Mouse (Mus musculus): ENCODE measurements around the gene Ascc1.
A peak's percentile ranks its signal among the peaks of the same experiment; 100 is the strongest.

Ascc1 gene

DNA sequence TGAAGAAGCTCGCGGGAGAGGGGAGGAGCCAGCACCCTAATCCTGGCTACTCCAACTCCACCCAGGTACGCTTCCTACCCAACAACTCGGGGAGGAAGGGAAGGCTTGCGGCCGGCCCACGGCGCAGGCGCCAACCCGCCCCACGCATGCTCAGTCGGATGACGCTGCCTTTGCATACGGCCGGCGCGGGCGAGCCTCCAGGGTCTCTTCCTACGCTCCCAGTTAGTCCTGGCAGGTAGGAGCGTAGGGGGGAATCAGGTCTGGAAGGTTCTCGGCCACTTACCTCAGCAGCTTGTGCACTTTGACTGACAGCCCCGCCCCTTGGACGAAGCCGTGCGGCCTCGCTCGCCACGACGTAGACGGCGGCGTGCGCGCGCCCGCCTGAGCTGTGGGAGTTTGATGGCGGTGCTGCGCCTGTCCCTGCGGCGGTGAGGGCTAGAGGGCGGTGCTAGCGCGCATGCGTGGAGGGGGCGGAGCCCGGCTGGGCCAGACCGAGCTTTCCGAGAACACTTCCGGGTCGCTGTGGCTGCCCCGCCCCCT is at the start of gene Ascc1, which contains the start of gene Anapc16:
Gene Ascc1, plus strand, starts transcription at position 133 of the 540 bp plus-strand sequence.
Gene Anapc16, minus strand, starts transcription at position 463 of the 540 bp plus-strand sequence.
- DNase-seq (ENCODE audit: low spot score in 2 of 2): peak; percentile 96

DNA sequence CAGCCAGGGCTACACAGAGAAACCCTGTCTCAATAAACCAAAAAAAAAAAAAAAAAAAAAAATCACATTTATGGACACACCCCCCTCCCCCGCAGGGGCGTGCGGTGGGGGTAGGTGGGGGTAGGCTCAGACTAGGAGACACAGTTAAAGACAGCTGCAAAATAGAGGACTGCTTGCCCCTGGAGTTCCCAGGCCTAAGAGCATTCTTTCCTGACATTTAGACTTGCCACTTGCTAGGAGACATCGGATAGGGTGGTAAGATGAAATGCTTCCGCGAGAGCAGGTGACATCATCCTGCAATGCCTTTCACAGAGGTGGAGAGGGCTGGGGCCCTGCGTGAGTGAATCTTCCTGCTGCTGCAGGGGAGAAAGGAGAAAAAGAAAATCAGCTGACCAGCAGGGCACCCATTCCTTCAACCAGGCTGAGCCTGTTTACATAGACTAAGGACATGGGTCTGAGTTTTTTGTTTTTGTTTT is 49.0 kb upstream of the Ascc1 start:
- no peak for DNase-seq (ENCODE audit: low spot score in 2 of 2)

DNA sequence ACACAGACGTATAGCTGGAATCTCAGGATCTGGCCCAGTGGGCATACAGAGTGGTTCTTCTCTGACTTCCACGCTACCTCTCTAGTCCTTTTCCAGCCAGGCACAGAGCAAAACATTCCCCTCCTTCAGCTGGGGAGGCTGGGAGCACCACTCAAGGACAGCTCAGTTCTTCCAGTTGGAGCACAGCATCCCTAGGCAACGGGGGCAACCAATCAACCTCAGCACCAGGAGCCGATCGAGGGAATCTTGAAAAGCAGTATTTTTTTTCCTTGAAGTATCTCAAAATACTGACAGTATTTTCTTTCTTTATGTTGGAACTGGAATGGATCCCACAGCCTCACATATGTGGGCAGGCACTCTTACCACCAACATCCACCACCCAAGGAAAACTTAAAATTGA is 45.9 kb upstream of the Ascc1 start:
- no peak for DNase-seq (ENCODE audit: low spot score in 2 of 2)

DNA sequence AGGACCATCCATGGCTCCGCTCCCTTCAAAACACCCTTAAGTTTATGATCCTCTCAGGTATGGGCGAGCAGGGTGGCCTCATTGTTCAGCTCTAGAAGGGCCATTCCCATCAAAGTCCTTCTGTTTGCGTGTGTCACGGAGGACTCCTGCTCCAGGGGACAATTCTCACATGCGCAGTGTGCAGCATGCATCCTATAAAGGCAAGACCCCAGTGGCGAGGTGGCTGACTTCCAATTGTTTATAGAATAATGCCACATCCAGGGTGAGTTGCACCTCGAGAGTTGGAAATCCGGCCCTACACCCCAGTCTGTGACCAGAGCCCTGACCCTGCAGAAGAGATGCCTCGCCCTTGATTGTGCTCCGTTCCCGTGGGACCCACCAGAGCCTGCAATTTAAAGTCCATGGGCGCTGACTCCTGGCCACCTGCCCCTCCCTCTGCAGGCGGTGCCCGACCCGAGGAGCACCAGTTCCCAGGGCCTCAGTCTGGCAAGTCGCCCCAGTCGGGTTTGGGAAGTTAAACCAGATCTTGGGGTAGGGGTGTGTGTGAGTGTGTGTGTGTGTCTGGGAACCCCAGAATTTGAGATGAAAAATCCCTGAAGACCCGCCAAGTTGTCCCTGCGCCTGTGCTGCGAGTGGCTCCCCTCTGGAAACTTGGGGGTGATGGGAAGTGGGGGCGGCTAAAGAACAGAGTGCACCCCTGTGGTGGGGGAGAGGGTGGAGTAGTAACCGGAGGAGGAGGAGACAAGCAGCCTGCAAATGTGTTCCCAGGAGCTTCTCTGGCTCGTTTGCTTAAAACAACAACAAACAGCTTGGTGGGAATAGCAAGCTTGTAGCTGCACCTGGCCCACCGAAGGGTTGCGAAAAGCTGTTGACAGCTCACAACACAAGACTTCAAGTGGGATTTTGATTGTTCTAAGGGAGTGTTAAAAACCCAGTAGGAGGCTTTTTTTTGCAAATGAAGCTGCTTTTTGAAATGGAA is 45.1 kb upstream of the Ascc1 start:
- peak in 1 of 2 experiments; percentile 40 for DNase-seq (ENCODE audit: low spot score in 2 of 2)

DNA sequence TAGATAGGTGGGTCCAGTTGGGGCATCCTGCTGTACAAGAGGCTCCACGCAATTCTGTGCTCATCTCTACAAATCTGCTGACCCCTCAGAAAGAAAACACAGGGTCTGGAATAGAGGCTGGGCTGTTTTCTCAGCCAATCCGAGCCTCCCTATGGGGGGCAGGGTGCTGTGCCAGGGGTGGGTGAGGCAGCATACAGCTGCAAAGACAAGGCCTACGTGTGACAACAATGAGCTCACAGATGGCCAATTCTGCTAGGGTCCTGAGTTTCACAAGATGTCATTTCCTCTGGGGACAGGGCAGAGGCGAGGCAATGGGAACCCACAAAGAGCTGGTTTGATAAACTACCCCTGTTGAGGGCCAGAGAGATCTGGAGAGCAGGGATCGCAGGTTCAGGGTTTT is 44.1 kb upstream of the Ascc1 start:
- DNase-seq (ENCODE audit: low spot score in 2 of 2): peak in 1 of 2 experiments; percentile 36

DNA sequence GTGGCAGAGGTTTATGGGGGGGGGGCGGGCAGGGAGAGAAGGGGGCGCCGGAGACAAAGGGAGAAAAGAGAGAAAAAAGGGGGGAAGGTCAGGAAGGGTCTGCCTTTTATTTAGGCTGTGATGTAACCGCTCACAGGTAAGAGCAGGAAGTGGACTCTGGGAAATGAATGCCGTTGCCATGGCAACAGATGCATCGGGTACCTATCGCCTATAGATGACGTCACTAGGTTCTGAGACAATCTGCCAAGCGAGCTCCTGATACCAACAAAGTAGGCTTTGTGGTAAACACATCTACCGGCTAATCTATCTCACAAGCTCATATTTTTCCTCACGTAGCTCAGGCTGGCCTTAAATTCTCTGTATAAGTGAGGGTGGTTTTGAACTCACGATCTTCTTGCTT is 43.1 kb upstream of the Ascc1 start:
- DNase-seq (ENCODE audit: low spot score in 2 of 2): no peak

DNA sequence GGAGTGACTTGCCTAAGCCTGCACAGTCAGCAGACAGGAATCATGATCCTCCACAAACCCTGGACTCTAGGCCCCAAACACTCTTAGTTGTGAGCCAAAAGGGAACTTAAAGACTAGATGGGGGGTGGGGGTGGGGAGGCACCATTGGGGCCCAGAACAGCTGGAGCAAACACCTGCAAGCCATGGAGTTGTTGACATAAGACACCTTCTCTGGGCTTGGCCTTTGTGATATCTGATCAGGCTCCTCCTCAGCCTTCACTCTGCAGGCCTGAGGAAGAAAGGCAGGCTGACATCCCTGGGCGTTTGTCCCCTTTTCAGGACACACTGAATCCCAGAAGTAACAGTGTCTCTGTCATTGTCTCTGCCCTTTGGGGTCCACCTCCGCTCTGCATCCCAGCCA is 39.0 kb upstream of the Ascc1 start:
- no peak for DNase-seq (ENCODE audit: low spot score in 2 of 2)

DNA sequence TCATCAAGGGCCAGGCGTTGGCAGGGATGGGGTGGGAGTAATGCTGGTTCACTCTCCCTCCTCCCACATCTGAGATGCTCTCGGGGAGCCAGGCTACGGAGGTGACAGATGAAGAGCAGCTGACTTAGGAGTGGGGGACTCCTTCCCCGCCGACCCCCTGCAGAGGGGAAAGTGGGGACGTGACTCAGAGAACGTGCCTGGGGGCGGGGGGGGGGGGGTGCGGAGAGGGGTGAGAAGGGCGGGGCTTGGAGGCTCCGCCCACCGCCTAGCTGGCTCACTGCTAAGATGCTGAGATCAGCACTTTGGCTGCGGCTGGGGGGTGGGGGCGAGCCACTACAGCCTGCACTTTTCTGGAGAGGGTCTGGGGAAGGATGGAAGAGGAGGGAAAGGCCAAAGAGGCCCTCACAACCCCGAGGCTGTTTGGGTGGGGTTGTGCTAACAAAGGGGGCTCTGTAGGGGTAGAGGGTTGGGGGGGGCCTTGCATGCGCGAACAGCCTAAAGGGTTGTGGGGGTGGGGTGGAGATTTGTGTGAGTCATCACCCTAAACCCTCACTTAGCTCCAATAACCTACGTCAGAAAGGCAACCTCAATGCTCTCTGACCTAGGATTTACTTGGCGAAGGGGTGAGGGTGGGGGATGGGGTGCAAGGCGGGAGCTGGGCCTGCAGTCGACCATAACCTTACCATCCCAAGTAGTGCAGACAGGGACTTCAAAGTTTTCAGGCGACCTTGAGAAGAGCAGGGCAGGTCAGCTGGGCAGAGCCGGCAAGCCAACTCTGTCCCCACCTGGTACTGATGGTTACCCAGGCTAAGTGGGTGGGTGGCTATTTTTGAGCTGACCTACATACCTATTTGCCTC is 37.9 kb upstream of the Ascc1 start:
- DNase-seq (ENCODE audit: low spot score in 2 of 2): no peak

DNA sequence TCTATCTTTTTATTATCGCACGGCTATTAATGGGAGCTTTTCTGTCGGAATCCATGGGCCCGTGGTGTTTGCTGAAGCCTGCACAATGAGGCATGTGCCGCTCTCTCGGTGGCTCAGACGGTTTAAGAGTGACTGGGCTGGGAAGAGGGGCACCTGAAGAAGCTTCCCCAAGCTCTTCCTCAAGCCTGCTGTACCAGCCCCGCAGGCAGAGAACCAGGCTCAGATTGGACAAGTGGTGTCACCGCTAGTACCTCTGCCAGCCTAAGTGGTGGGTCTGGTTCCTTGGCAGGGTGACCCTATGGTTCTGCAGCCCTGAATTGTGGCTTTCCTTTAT is 37.3 kb upstream of the Ascc1 start:
- DNase-seq (ENCODE audit: low spot score in 2 of 2): no peak

DNA sequence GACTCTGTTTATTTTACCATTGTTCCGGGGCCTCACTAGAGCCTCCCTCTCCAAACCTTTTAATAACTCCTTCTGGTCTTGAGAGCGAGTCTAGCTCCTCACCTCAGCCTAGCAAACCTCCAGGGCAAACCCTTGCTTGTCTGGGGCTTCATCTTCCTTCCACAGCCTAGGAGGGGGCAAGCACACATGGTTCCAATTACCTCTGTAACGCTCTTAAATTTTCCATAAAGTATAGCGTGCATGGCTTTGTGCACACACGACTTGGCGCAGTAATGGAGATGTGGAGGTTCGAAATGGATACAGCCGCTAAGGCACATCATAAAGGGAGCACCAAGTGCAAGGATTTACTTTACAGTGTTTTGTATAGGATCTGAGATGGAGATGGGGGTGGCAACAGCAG is 36.8 kb upstream of the Ascc1 start:
- DNase-seq (ENCODE audit: low spot score in 2 of 2): no peak

DNA sequence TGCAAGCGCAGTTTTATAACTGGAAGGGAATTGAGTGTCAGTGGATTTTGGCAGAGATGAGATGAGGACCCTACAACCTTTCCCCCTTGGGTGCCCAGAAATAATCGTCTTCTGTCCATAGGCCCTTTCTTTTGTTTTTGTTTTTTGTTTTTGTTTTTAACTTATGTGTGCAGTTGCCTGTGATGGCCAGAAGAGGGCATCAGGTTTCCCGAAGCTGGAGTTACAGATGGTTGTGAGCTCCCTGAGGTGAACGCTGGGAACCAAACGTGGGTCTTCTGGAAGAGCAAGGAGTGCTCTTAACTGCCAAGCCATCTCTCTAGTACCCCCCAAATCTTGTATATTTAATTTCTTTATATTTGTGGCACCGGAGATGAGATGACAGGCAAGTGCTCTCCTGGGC is 35.9 kb upstream of the Ascc1 start:
- DNase-seq (ENCODE audit: low spot score in 2 of 2): no peak

DNA sequence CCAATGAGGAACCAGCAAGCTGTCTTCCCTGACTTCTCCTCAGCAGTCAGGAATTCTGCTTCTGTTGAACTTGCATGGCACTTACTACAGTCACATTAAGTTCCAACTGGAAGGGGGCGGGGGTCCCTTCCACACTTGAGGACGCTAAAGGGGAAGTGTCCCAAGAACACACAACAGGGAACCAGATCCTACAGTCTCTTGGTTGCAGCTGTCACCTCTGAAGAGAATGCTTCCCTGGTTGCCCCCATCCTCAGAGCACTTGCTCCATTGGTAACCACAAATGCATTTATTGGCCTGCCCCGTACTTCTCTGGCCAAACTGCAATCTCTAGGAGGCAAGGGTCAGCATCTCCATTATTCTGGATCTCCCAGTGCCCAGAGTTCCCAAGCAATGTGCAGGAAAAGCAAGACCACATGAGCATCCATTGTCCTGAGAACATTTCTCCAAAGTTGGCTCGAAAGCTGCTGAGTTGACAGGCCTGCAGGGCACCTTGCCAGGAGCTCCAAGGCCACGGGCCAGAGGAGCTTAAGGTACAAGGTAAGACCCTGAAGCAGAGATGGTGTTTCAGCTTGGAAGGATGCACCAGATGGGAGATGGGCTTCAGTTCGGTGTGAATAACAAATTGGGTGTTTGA is 35.2 kb upstream of the Ascc1 start:
- DNase-seq (ENCODE audit: low spot score in 2 of 2): no peak

DNA sequence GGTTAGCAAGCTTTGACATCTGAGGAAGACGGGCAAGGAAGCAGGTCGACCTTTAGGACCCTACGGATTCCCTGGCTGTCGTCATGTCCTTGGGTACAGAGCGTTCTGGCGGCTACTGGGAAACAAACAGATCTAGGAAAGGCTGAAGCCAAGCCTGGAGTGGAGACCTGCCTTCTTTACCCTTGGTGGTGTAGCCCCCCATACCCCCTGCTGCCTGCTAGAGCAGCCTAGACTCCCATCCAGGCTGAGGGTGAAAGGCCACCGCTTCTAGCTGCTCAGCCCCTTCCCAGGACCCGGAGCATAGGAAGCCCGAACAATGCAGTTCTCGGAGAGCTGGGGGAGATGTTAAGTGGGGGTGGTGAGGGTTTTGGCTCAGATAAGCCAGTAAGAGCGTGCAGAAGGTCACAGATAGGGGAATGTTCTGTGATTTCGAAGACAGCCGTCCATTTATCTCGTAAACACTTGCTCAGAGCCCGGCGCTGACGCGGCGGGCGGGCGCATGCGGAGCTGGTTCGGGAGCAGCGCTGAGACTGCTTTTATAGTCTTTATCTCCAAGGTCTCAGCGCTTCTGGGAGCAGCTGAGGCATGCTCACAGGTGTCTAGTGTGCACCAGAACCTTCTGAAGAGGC is 32.7 kb upstream of the Ascc1 start:
- peak; percentile 73 to 83 for DNase-seq (ENCODE audit: low spot score in 2 of 2)

DNA sequence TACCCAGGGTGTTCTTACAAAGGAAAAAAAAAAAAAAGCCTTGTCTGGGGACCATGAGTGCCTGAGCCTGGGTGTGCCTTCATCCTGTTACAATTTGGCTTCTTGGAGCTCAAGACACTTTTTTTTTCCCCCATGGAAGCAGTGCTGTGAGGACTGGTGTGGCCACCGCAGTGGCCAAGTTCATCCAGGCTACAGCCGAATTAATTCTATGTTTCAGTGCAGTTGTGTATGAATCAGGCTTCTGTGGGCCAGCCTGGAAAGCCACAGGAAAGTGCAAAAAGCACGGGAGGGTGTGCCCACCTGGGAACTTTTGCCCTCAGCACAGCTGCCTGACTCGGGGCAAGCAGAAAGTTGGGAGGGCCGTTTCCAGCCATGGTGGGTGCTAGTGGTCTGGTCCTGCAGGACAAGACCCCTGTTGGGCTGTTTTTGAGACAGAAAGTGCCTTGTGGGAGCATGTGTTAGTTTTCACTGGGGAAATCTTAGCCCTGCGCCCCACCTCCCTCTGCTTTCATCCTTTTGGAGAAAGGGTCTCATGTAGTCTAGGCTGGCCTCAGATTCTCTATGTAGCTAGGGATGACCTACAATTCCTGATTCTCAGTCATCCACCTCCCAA is 32.0 kb upstream of the Ascc1 start:
- no peak for DNase-seq (ENCODE audit: low spot score in 2 of 2)

DNA sequence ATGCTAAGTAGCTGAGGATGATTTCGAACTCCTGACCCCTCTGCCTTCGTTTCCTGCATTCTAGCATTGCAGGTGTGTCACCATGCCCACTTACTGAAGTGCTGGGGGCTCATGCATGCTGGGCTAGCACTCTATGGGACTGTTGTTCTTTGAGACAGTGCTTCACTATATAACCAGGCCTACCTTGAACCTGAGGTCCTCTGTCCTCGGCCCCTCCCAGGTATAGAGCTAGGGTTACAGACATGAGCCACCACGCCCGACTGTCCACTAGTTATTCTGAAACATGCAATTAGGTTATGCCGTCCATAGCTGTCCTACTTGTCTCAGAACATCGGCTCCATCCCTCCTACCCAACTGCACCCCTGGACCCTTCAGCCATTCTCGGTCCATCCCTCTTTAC is 30.8 kb upstream of the Ascc1 start:
- DNase-seq (ENCODE audit: low spot score in 2 of 2): no peak

DNA sequence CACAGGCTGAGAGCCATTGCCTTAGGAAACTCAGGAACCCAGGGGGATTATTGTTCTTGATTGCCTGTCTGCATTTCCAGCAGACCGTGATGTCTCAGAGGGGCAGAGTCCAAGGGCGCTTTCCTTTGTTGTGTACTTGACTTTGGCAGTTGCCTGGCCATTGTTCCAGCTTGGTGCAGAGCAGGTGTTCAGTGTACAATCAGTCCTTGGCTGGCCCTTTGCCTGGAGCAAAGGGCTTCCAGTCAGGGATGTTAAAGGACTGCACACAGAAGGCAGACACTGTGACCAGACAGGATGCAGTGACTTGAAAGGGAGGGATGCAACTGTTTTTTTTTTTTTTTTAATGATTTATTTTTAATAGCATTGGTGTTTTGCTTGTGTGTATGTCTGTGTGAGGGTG is 30.1 kb upstream of the Ascc1 start:
- DNase-seq (ENCODE audit: low spot score in 2 of 2): no peak

DNA sequence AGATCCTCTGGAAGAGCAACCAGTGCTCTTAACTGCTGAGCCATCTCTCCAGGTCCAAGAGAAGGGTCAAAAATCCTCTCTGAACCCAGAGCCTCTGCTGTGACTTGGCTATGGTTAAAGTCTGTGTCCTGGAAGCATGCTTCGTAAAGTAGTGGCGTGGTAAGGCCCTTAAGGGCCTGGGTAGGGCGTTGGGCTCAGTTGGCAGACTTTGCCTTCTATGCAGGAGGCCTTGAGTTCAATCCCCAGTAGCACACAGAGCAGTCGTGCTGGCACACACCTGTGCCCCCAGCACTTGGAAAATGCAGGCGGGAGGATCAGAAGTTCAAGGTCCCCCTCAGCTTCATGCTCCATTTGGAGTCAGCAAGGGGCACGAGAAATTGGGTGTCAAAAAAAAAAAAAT is 29.6 kb upstream of the Ascc1 start:
- no peak for DNase-seq (ENCODE audit: low spot score in 2 of 2)

DNA sequence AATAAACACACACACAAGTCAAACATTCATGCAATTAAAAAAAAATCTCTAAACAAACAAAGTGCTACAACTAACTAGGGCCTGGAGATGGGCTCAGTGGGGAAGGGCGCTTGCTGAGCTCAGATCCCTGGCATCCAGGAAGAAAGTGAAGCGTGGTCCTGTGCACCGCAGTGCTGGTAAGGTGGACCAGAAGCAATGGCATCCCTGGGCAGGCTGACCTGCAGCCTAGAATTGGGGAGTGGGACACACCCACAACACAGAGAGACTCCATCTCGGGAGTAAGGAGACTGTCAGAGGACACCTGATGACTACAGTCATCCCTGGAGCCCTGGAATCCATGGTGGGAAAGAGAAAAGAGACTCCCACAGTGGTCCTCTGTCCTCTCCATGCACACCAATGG is 29.2 kb upstream of the Ascc1 start:
- DNase-seq (ENCODE audit: low spot score in 2 of 2): no peak

DNA sequence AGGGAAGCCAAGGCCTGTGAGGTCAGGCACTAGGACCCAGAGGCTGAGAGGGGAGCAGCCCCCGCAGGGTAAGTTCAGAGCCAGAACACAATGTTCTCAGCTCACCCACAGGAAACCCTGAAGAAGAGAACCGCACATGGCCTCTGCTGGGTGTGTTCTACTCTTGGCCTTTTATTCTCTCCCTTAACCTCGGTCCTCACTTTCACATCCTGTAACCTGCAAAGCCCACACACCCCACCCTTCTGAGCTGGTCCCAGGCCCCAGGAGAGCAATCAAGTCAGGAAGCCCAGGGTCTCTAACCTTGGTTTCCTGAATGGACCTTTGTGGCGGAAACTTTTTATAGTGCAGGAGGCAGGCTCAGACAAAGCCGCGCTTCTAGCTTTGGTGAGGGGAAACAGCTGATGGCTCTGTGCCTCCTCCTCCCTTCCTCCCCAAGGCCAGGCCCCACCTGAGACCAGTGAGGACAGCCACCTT is 28.4 kb upstream of the Ascc1 start:
- peak in 1 of 2 experiments; percentile 40 for DNase-seq (ENCODE audit: low spot score in 2 of 2)

DNA sequence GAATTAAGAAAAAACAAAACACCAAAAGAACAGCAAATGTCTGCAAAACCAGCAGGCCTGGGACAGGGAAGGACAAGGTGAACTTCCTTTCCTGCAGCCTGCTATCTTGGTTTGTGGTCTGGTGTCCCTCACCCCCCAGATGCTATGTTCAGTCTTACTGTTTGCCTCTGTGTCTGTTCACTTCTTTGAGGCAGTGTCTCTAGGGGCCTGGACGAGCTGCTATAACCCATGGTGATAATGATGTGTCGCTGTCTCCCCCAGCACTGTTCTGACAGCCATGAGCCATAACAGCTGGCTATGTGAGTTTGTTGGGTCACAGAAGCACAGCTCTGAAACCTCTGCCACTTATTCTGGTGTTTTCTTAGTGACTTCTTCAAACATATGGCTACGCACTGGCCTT is 27.8 kb upstream of the Ascc1 start:
- no peak for DNase-seq (ENCODE audit: low spot score in 2 of 2)

DNA sequence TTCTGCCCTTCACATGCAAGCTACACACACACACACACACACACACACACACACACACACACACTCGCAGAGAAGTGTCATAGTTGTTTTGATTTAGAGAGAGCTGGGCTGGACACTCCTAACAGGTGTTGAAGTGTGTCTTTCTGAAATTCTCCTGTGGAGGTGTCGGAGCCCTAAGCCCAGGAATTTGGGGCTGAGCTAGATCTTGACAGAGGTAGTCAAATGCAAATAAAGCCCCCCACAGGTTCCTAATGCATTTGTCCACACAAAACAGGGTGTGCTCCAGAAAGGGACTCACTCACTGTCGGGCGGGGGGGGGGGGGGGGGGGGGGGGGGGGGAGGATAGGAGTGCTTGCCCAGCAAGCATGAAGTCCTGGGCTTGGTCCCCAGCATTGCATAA is 25.5 kb upstream of the Ascc1 start:
- no peak for DNase-seq (ENCODE audit: low spot score in 2 of 2)
